Mouse (Mus musculus): ENCODE results near the gene Phgdh. TPM values are rescaled to one million over a fixed set of nuclear protein-coding genes. Genes with fewer than 3 reads are reported as not detected.

Gene Phgdh
- polyA plus RNA-seq, 1 experiment from 2014 or later: 176 TPM

DNA sequence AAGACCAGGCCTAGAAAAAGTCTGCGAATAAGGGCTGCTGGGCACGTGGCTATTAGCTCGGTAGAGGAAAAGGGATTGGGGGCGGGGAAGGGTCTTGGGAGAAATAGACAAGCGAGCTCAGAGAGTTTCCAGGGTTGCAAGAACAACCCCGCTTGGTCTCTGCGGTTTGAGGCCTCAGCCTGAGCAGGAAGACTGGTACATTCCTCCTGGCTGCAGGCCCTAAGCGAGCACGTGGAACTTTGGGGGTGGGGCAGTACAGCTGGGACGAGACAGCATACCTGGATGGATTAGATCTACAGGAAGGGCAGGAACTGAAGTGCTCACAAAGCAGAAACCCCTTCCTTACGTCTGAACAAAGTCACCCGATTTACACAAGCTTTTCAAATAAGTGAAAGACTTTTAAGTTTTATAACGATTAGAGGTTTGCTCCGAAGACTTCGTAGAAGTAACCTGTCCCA, 1.2 kb downstream of the Phgdh start:
- H3K27ac ChIP-seq (ENCODE audit: low read depth, low read length): peak overlapping the region; percentile 48; the same call in 1 of the 2 replicates
- H3K4me3 ChIP-seq (ENCODE audit: low read depth, low read length): peak overlapping the region; percentile 56
- H3K4me2 ChIP-seq (ENCODE audit: low read depth, low read length): peak overlapping the region; percentile 99
- 5% methylated on average over 15 of the region's 15 CpGs for WGBS
- peak overlapping the region; percentile 54 for H3K9ac ChIP-seq (replicated peaks; ENCODE audit: low read depth, low read length)
- no peaks in the 10 kb centered on the region for H3K27me3 ChIP-seq (ENCODE audit: control insufficient read depth, insufficient read depth, low read length)
- 0 out of 2 replicates have a peak, but pooled peaks cover 8% of the 10 kb centered on the region for H3K4me1 ChIP-seq (ENCODE audit: control insufficient read depth, insufficient read depth, low read length)
- H3K9me3 ChIP-seq (ENCODE audit: control insufficient read depth, low read length): no peaks in the 10 kb centered on the region
- no peaks in the 10 kb centered on the region for H3K36me3 ChIP-seq (ENCODE audit: control insufficient read depth, insufficient read depth, low read length)
- peak; percentile 35; the same call in 1 of the 2 replicates for ATAC-seq (ENCODE audit: low read depth)

DNA sequence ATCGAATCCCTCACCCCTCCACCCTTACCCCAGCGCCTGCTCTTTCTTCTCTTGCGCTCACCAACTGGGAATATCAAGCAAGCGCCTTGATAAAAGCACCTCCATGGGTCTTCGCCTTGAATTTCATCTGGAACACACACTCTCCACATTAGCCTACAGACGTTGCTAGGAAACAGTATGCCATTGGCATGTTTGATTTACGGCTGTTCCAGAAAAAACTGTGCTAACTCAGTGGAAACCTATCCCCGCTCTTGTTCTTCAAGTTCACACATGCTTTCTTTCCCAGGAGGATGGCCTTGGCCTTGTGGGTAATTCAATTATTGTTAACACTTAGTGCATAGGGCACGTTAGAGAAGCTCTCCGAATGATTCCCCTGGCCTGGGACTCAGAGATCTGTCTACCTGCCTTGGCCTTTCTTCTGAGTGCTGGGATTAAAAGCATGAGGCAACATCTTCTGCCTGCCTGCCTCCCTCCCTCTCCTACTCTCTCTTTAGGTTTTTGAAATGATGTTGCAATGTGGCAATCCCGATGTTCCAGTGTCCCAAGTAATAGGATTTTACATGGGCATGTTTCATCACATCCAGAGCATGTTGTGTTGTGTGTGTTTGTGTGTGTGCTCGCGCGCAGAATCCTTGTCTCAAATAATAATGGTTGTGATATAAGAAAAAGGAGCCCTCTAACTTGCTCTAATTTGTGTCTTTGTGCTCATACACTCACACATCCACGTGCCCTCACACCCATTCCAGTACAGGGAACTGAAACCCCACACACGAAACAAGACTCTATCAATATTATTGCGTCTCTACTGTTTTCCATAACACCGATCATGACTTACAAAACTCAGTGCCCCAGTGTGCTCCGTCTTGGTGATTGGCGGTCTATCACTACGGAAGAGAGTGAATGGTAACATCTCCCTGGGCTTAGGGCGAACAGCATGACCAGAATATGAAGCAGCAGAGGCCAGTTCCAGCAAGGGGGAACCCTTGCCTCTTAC, 2.8 kb downstream of the Phgdh start:
- Histone ChIP-seq H3K4me2 (ENCODE audit: low read depth, low read length) (peak overlapping the region; percentile 99; the same call in 1 of the 2 replicates), H3K9me3 (ENCODE audit: control insufficient read depth, low read length) (no peaks in the 10 kb centered on the region), H3K36me3 (ENCODE audit: control insufficient read depth, insufficient read depth, low read length) (no peaks in the 10 kb centered on the region), H3K27ac (ENCODE audit: low read depth, low read length) (0 out of 2 replicates have a peak overlapping the region, but pooled peaks have one; percentile 22), H3K4me1 (ENCODE audit: control insufficient read depth, insufficient read depth, low read length) (0 out of 2 replicates have a peak, but pooled peaks cover 8% of the 10 kb centered on the region), H3K4me3 (ENCODE audit: low read depth, low read length) (peak overlapping the region; percentile 56; the same call in 1 of the 2 replicates), H3K9ac (replicated peaks; ENCODE audit: low read depth, low read length) (no peak overlapping the region), H3K27me3 (ENCODE audit: control insufficient read depth, insufficient read depth, low read length) (no peaks in the 10 kb centered on the region)
- ATAC-seq (ENCODE audit: low read depth): peak; percentile 23; the same call in 1 of the 2 replicates
- WGBS: 52% methylated on average over 22 of the region's 22 CpGs

DNA sequence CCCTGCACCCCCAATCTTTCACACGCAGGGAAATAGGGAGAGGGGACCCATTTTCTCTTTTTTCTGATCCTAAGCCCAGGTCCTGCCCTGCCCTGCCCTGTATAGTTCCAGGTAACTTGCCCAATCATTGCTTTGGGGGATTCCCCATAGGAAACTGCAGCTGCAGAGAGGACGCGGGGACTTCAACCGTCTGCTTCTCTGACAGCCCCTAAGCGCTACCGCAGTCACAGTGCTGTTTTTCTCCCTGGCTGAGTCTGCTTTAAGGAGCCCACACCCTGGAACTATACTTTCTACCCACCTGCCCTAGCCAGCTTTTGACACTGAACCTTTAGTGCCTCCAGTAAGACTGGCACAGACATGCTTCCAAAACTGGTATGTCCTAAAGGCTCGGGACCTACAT, 3.9 kb downstream of the Phgdh start:
- Histone ChIP-seq H3K4me3 (ENCODE audit: low read depth, low read length) (no peak overlapping the region), H3K9ac (replicated peaks; ENCODE audit: low read depth, low read length) (no peak overlapping the region), H3K27me3 (ENCODE audit: control insufficient read depth, insufficient read depth, low read length) (no peaks in the 10 kb centered on the region), H3K36me3 (ENCODE audit: control insufficient read depth, insufficient read depth, low read length) (no peaks in the 10 kb centered on the region), H3K4me1 (ENCODE audit: control insufficient read depth, insufficient read depth, low read length) (0 out of 2 replicates have a peak, but pooled peaks cover 8% of the 10 kb centered on the region), H3K27ac (ENCODE audit: low read depth, low read length) (no peak overlapping the region), H3K9me3 (ENCODE audit: control insufficient read depth, low read length) (no peaks in the 10 kb centered on the region), H3K4me2 (ENCODE audit: low read depth, low read length) (no peak overlapping the region)
- WGBS: 73% methylated on average over 7 of the region's 7 CpGs
- no peak for ATAC-seq (ENCODE audit: low read depth)

DNA sequence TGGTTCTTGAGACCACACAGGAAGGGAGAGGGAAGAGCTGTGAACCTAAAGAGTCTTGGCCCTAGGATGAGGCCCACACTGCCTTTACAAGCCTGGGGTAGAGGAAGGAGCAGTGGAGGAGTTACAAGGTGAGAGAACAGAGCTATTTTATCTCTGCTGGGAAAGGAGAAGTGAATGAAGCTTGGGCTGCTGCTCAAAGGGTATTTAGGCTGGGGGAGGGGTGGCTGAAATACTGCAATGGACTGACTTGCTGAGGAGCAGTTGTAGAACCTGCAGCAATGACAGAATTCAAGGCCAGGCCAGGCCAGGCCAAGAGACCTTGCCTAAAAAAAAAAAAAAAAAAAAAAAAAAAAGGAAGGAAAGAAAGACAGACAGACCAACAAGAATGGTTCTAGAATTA, 4.5 kb downstream of the Phgdh start:
- Histone ChIP-seq H3K4me1 (ENCODE audit: control insufficient read depth, insufficient read depth, low read length) (0 out of 2 replicates have a peak, but pooled peaks cover 8% of the 10 kb centered on the region), H3K9ac (replicated peaks; ENCODE audit: low read depth, low read length) (no peak overlapping the region), H3K27ac (ENCODE audit: low read depth, low read length) (no peak overlapping the region), H3K27me3 (ENCODE audit: control insufficient read depth, insufficient read depth, low read length) (no peaks in the 10 kb centered on the region), H3K9me3 (ENCODE audit: control insufficient read depth, low read length) (no peaks in the 10 kb centered on the region), H3K4me3 (ENCODE audit: low read depth, low read length) (no peak overlapping the region), H3K4me2 (ENCODE audit: low read depth, low read length) (no peak overlapping the region), H3K36me3 (ENCODE audit: control insufficient read depth, insufficient read depth, low read length) (no peaks in the 10 kb centered on the region)
- ATAC-seq (ENCODE audit: low read depth): no peak

DNA sequence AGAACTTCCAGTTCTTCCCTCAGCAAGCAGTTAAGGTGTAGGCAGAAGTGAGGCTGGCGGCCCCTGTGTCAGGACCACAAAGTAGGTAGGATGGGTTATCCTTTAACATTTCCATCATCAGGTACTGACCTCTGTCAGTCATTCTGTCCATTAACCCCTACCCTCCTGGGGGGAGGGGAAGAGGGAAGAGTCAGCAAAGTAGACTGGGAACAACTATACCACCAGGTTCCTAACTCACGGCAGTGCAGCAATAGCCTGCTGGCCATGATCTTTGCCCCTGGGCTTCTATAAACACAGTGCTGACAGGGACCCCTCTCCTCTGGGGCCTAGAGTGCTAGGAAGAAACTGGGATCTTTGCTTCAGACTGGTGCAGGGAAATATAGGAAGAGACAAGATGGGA, 5.8 kb downstream of the Phgdh start:
- 92% methylated on average over 2 of the region's 2 CpGs for WGBS
- no peak overlapping the region for H3K4me2 ChIP-seq (ENCODE audit: low read depth, low read length)
- no peak overlapping the region for H3K4me3 ChIP-seq (ENCODE audit: low read depth, low read length)
- 0 out of 2 replicates have a peak, but pooled peaks cover 8% of the 10 kb centered on the region for H3K4me1 ChIP-seq (ENCODE audit: control insufficient read depth, insufficient read depth, low read length)
- H3K27ac ChIP-seq (ENCODE audit: low read depth, low read length): no peak overlapping the region
- H3K27me3 ChIP-seq (ENCODE audit: control insufficient read depth, insufficient read depth, low read length): no peaks in the 10 kb centered on the region
- H3K9me3 ChIP-seq (ENCODE audit: control insufficient read depth, low read length): no peaks in the 10 kb centered on the region
- H3K36me3 ChIP-seq (ENCODE audit: control insufficient read depth, insufficient read depth, low read length): no peaks in the 10 kb centered on the region
- H3K9ac ChIP-seq (replicated peaks; ENCODE audit: low read depth, low read length): no peak overlapping the region
- ATAC-seq (ENCODE audit: low read depth): no peak

DNA sequence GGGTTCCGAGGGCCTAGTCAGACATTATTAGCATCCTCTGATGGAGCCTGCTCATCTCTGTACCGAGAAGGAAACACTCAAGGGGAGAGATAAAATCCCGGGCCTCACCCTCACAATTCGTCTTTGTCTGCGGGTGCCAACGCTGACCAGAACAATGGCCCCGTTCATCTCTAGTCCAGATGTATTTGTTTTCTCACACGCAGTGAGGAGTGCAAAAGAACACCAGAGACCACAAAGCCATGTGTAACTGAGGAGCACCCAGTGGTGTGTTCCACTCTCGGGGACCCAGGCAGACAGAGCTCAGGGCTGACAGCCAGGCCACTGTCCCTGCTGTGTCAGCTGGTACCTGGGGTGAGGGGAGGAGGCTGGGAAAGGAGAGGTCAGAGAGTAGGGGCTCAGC, 15.6 kb downstream of the Phgdh start:
- H3K27ac ChIP-seq (ENCODE audit: low read depth, low read length): no peak overlapping the region
- no peaks in the 10 kb centered on the region for H3K27me3 ChIP-seq (ENCODE audit: control insufficient read depth, insufficient read depth, low read length)
- 41% methylated on average over 9 of the region's 9 CpGs for WGBS
- no peaks in the 10 kb centered on the region for H3K36me3 ChIP-seq (ENCODE audit: control insufficient read depth, insufficient read depth, low read length)
- H3K4me3 ChIP-seq (ENCODE audit: low read depth, low read length): no peak overlapping the region
- no peaks in the 10 kb centered on the region for H3K9me3 ChIP-seq (ENCODE audit: control insufficient read depth, low read length)
- 0 out of 2 replicates have a peak overlapping the region, but pooled peaks have one; percentile 16 for H3K9ac ChIP-seq (replicated peaks; ENCODE audit: low read depth, low read length)
- H3K4me1 ChIP-seq (ENCODE audit: control insufficient read depth, insufficient read depth, low read length): no peaks in the 10 kb centered on the region
- H3K4me2 ChIP-seq (ENCODE audit: low read depth, low read length): no peak overlapping the region
- no peak for ATAC-seq (ENCODE audit: low read depth)

DNA sequence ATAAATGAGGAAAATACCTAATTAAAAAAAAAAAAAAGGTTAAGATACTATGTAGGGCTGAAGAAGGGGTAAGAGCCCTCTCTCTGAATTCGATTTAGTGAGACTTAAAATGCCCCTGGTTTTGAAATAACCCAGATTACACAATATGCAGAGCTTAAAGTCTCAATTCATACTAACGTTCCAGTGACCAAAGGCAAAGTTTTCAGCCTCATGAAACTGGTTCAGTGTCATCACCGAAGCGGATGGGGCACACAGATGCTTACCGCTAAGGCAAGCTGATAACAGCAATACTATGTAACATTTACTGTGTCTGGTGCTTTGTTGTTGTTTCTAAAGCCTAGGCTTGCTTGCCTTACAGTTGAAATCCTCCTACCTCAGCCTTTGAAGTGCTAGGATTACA, 17.6 kb downstream of the Phgdh start:
- Histone ChIP-seq H3K36me3 (ENCODE audit: control insufficient read depth, insufficient read depth, low read length) (no peaks in the 10 kb centered on the region), H3K4me3 (ENCODE audit: low read depth, low read length) (no peak overlapping the region), H3K27me3 (ENCODE audit: control insufficient read depth, insufficient read depth, low read length) (no peaks in the 10 kb centered on the region), H3K27ac (ENCODE audit: low read depth, low read length) (no peak overlapping the region), H3K9ac (replicated peaks; ENCODE audit: low read depth, low read length) (no peak overlapping the region), H3K9me3 (ENCODE audit: control insufficient read depth, low read length) (no peaks in the 10 kb centered on the region), H3K4me1 (ENCODE audit: control insufficient read depth, insufficient read depth, low read length) (no peaks in the 10 kb centered on the region), H3K4me2 (ENCODE audit: low read depth, low read length) (no peak overlapping the region)
- 92% methylated on average over 5 of the region's 5 CpGs for WGBS
- ATAC-seq (ENCODE audit: low read depth): no peak

DNA sequence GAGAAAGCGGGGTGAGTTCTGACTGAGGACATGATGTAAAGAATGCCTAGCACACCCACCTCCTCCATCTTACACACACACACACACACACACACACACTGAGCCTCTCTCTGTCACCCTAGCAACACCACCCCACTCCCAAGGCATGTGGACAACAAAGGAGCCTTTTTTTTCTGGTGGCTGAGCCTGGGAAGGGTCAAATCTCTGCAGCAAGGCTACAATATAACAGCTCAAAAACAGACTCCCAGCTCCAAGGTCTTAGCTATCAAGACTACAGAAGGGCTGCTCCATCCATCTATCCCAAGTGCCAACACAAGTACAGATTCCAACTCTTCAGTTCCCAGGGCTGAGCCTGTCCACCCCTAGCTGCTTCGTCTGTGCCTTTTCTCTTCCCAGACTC, 20.6 kb downstream of the Phgdh start:
- Histone ChIP-seq H3K27me3 (ENCODE audit: control insufficient read depth, insufficient read depth, low read length) (no peaks in the 10 kb centered on the region), H3K36me3 (ENCODE audit: control insufficient read depth, insufficient read depth, low read length) (no peaks in the 10 kb centered on the region), H3K4me1 (ENCODE audit: control insufficient read depth, insufficient read depth, low read length) (no peaks in the 10 kb centered on the region), H3K4me3 (ENCODE audit: low read depth, low read length) (no peak overlapping the region), H3K4me2 (ENCODE audit: low read depth, low read length) (no peak overlapping the region), H3K27ac (ENCODE audit: low read depth, low read length) (peak overlapping the region; percentile 69), H3K9me3 (ENCODE audit: control insufficient read depth, low read length) (no peaks in the 10 kb centered on the region), H3K9ac (replicated peaks; ENCODE audit: low read depth, low read length) (no peak overlapping the region)
- peak; percentile 90 for ATAC-seq (ENCODE audit: low read depth)
- 6% methylated on average over 2 of the region's 2 CpGs for WGBS

DNA sequence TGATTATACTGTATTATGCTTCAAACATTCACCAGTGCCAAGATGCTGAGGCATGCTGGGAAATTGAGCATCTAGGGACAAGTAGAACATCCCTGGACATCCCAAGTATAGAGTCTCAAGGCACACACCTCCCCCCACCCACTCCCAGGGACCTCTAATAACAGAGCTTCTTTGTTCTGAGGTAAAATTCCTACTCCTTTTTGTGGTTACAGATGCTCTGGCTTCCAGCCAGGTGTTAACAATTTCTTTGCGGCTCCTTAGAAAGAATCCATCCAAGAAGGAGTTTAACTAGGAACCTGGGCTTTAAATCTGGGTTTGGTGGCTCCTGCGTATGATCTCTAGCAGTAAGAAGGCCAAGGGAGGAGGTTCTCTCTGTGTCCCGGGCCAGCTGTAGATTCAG, 22.6 kb downstream of the Phgdh start:
- Histone ChIP-seq H3K9me3 (ENCODE audit: control insufficient read depth, low read length) (no peaks in the 10 kb centered on the region), H3K4me3 (ENCODE audit: low read depth, low read length) (no peak overlapping the region), H3K27me3 (ENCODE audit: control insufficient read depth, insufficient read depth, low read length) (no peaks in the 10 kb centered on the region), H3K4me2 (ENCODE audit: low read depth, low read length) (no peak overlapping the region), H3K27ac (ENCODE audit: low read depth, low read length) (no peak overlapping the region), H3K9ac (replicated peaks; ENCODE audit: low read depth, low read length) (no peak overlapping the region), H3K36me3 (ENCODE audit: control insufficient read depth, insufficient read depth, low read length) (no peaks in the 10 kb centered on the region), H3K4me1 (ENCODE audit: control insufficient read depth, insufficient read depth, low read length) (no peaks in the 10 kb centered on the region)
- 59% methylated on average over 3 of the region's 3 CpGs for WGBS
- ATAC-seq (ENCODE audit: low read depth): no peak
